Mouse (Mus musculus): Measurements from ENCODE around the gene Ankrd63. TPM values are rescaled to one million over a fixed set of nuclear protein-coding genes. Genes with fewer than 3 reads are reported as not detected.
"Not testable (repeated sequence)": the region's sequence is repeated elsewhere in the genome, so short reads cannot be mapped to it uniquely, and the experiment has no call there.

The Ankrd63 gene
- polyA plus RNA-seq, 1 experiment from 2014 or later: 0.06 TPM

DNA sequence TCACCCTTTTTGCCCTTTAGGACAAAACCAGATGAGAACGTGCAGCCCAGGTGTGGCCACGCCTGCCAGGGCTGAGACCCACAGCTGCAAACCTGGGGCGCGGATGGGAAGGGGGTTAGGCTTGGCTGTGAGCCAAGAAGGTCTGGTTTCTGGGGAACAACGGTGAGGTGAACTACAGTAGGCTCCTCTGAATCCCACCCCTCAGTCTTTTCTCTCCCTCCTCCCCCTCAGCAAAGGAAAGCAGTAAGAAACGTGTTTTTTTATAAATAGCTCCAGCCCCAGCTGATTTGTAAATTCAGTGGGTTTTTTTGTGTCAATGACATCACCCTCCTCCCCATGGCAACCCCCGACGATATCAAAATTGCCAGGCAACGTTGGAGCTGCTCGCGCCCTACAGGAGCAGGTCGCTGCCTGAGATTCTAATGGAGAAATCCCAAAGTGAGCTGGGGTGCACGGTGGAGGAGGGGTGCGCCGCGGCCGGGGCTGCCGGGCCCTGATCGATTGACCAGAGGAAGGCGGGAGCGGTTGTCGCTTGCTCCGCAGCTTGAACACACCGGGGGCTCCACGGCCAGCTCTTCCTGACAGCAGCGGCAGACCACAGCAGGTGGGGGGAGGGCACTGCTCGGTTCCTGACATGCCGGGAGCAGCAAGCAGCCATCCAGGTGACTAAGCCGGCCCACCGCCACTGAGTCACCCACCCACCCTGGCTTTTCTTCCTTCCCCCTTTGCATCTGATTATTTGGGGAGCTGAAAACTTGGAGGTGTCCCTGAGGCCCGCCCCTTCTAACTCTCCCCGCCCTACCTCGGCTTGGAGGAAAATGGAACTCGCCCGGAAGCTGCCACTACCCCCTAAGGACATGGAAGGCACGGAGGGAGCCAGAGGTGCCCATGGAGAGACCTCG is 40.6 kb downstream of the Ankrd63 start, which contains the start of gene Pak6:
TSS of gene Pak6 (plus strand) at position 402 of the 902 bp plus-strand sequence.
- H3K36me3 ChIP-seq (ENCODE audit: control insufficient read depth, insufficient read depth, low read length): no peaks in the 10 kb centered on the region
- no peaks in the 10 kb centered on the region for H3K27me3 ChIP-seq (ENCODE audit: control insufficient read depth, insufficient read depth, low read length)
- H3K9me3 ChIP-seq (replicated peaks; ENCODE audit: control insufficient read depth, low read length): no peaks in the 10 kb centered on the region
- peak within 1 kb of the TSS; percentile 67 for H3K9ac ChIP-seq (ENCODE audit: low read length)
- WGBS: 4% methylated on average over 37 of the region's 37 CpGs
- H3K27ac ChIP-seq (ENCODE audit: low read length): peak within 1 kb of the TSS; percentile 84
- no peak for ATAC-seq (ENCODE audit: insufficient read depth, low FRiP score)
- H3K4me1 ChIP-seq (ENCODE audit: control insufficient read depth, insufficient read depth, low read length): peaks cover 36% of the 10 kb centered on the region
- peak within 1 kb of the TSS; percentile 47 for H3K4me3 ChIP-seq (replicated peaks; ENCODE audit: low read length)
- H3K4me2 ChIP-seq (ENCODE audit: low read depth, low read length): peak within 1 kb of the TSS; percentile 68

DNA sequence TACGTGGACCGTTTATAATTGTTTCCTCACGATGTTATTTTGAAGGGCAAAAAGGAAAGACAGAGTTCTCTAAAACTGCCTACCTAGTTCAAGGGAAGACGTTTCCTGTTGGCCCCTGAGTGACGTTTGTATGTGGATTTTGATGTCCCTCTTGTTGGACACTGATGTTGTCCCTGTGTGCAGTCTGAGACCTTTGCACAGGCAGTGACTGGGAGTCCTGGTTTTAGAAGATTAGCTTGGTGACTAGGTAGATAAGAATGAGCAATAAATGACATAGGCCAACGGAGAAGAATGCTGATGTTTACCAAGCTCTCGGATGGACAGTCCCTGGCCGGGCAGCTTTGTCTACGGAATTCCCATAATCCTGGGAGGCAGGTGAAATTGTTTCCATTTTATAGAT is 41.9 kb downstream of the Ankrd63 start:
- H3K36me3 ChIP-seq (ENCODE audit: control insufficient read depth, insufficient read depth, low read length): no peaks in the 10 kb centered on the region
- H3K27ac ChIP-seq (ENCODE audit: low read length): no peak overlapping the region
- H3K4me2 ChIP-seq (ENCODE audit: low read depth, low read length): no peak overlapping the region
- 61% methylated on average over 9 of the region's 9 CpGs for WGBS
- no peaks in the 10 kb centered on the region for H3K9me3 ChIP-seq (replicated peaks; ENCODE audit: control insufficient read depth, low read length)
- peaks cover 45% of the 10 kb centered on the region for H3K4me1 ChIP-seq (ENCODE audit: control insufficient read depth, insufficient read depth, low read length)
- H3K4me3 ChIP-seq (replicated peaks; ENCODE audit: low read length): no peak overlapping the region
- no peaks in the 10 kb centered on the region for H3K27me3 ChIP-seq (ENCODE audit: control insufficient read depth, insufficient read depth, low read length)
- no peak for ATAC-seq (ENCODE audit: insufficient read depth, low FRiP score)
- no peak overlapping the region for H3K9ac ChIP-seq (ENCODE audit: low read length)

DNA sequence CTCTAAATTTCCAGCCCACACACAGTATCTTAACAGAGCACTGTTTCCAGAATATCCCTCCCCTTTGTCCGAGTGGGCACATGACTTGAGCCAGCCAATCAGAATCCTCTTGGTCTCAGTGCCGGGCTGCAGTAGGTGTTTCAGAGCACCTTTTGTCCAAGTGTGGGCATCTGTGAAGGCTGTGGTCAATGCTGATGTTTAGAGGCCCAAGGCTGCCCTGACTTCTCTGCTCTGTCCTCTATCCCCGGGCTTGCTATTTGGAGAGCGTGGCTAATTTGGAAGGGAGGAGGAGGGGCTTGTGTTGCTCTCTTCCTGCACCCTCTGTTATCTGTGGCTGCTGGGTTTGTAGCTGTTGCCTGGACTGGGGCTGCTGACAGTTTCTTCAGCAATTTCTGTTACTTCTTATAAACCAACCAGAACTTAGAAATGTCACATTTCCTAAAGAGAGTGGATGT is 43.7 kb downstream of the Ankrd63 start:
- peak overlapping the region; percentile 73 for H3K9ac ChIP-seq (ENCODE audit: low read length)
- peaks cover 53% of the 10 kb centered on the region for H3K4me1 ChIP-seq (ENCODE audit: control insufficient read depth, insufficient read depth, low read length)
- peak overlapping the region; percentile 64 for H3K4me2 ChIP-seq (ENCODE audit: low read depth, low read length)
- peak overlapping the region; percentile 61 for H3K27ac ChIP-seq (ENCODE audit: low read length)
- peak; percentile 44; the same call in 1 of the 2 replicates for ATAC-seq (ENCODE audit: insufficient read depth, low FRiP score)
- no peaks in the 10 kb centered on the region for H3K36me3 ChIP-seq (ENCODE audit: control insufficient read depth, insufficient read depth, low read length)
- H3K9me3 ChIP-seq (replicated peaks; ENCODE audit: control insufficient read depth, low read length): no peaks in the 10 kb centered on the region
- no peaks in the 10 kb centered on the region for H3K27me3 ChIP-seq (ENCODE audit: control insufficient read depth, insufficient read depth, low read length)
- WGBS: 8% methylated on average over 4 of the region's 4 CpGs
- H3K4me3 ChIP-seq (replicated peaks; ENCODE audit: low read length): peak overlapping the region; percentile 52

DNA sequence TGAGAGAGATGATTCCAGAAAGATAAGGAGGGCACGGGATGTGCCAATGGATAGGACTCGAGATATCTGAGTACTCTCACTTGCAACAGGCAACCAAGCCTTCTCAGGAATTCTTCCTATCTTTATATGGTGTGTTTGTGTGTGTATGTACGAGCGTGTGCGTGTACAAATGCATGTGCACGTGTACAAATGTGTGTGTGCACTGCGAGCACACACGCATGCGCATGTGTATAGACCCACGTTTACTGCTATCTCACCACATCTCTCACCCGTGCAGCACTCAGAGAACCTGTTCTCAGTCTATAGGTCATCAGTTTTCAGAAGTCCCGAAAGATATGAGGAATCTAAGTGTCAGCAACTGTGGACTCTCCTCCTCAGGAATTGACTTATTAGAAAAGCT is 44.3 kb downstream of the Ankrd63 start:
- ATAC-seq (ENCODE audit: insufficient read depth, low FRiP score): no peak
- peak overlapping the region; percentile 12; the same call in 1 of the 2 replicates for H3K9ac ChIP-seq (ENCODE audit: low read length)
- H3K36me3 ChIP-seq (ENCODE audit: control insufficient read depth, insufficient read depth, low read length): no peaks in the 10 kb centered on the region
- H3K4me1 ChIP-seq (ENCODE audit: control insufficient read depth, insufficient read depth, low read length): peaks cover 51% of the 10 kb centered on the region
- peak overlapping the region; percentile 61 for H3K27ac ChIP-seq (ENCODE audit: low read length)
- peak overlapping the region; percentile 64 for H3K4me2 ChIP-seq (ENCODE audit: low read depth, low read length)
- WGBS: 77% methylated on average over 12 of the region's 12 CpGs
- H3K9me3 ChIP-seq (replicated peaks; ENCODE audit: control insufficient read depth, low read length): no peaks in the 10 kb centered on the region
- H3K27me3 ChIP-seq (ENCODE audit: control insufficient read depth, insufficient read depth, low read length): no peaks in the 10 kb centered on the region
- no peak overlapping the region; the same call in 1 of the 2 replicates for H3K4me3 ChIP-seq (replicated peaks; ENCODE audit: low read length)

DNA sequence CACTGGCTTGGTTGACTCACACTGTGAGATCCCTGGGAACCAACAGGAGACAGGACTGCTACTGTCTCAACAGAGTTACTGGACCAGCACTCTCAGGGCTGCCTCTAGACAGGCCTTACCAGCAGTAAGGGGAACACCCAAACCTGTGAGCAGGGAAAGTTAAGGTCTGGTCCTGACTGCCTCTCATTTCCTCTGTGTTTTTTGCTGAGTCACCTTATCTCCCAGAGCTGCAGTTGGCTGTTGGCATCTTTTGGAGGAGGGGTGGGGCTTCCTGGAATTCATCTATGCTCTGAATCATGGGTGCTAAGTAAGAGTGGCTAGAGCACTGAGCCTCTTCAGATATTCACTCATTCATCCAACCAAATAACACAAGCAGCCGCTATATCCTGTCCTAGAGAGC is 44.7 kb downstream of the Ankrd63 start:
- Histone ChIP-seq H3K4me3 (replicated peaks; ENCODE audit: low read length) (no peak overlapping the region), H3K9me3 (replicated peaks; ENCODE audit: control insufficient read depth, low read length) (no peaks in the 10 kb centered on the region), H3K27me3 (ENCODE audit: control insufficient read depth, insufficient read depth, low read length) (no peaks in the 10 kb centered on the region), H3K4me1 (ENCODE audit: control insufficient read depth, insufficient read depth, low read length) (peaks cover 47% of the 10 kb centered on the region), H3K4me2 (ENCODE audit: low read depth, low read length) (0 out of 2 replicates have a peak overlapping the region, but pooled peaks have one; percentile 6), H3K27ac (ENCODE audit: low read length) (peak overlapping the region; percentile 71), H3K9ac (ENCODE audit: low read length) (no peak overlapping the region), H3K36me3 (ENCODE audit: control insufficient read depth, insufficient read depth, low read length) (no peaks in the 10 kb centered on the region)
- 50% methylated on average over 1 of the region's 1 CpGs for WGBS
- no peak for ATAC-seq (ENCODE audit: insufficient read depth, low FRiP score)

DNA sequence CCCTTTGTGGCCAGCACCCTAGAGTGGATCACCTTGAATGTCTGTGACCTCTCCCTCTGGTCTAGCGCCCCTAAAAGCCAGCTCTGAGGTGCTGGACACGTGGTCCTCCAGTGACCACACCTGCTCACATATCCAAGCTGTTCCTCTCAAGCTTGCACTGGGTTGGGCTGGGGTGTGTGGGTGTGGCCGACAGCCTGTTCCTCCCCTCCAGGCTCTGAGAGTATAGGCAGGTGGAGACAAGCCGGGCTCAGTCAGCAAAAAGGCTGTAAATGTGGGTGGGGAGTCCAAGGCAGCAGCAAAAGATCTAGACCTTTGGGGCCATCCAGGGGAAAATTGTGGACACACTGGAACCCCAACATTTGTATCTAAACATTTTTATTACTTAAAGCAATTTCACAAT is 45.3 kb downstream of the Ankrd63 start:
- Histone ChIP-seq H3K27ac (ENCODE audit: low read length) (peak overlapping the region; percentile 71), H3K4me3 (replicated peaks; ENCODE audit: low read length) (no peak overlapping the region), H3K36me3 (ENCODE audit: control insufficient read depth, insufficient read depth, low read length) (no peaks in the 10 kb centered on the region), H3K4me1 (ENCODE audit: control insufficient read depth, insufficient read depth, low read length) (peaks cover 42% of the 10 kb centered on the region), H3K9ac (ENCODE audit: low read length) (no peak overlapping the region), H3K27me3 (ENCODE audit: control insufficient read depth, insufficient read depth, low read length) (no peaks in the 10 kb centered on the region), H3K9me3 (replicated peaks; ENCODE audit: control insufficient read depth, low read length) (no peaks in the 10 kb centered on the region), H3K4me2 (ENCODE audit: low read depth, low read length) (0 out of 2 replicates have a peak overlapping the region, but pooled peaks have one; percentile 6)
- ATAC-seq (ENCODE audit: insufficient read depth, low FRiP score): peak; percentile 89; the same call in 1 of the 2 replicates
- WGBS: 31% methylated on average over 4 of the region's 4 CpGs

DNA sequence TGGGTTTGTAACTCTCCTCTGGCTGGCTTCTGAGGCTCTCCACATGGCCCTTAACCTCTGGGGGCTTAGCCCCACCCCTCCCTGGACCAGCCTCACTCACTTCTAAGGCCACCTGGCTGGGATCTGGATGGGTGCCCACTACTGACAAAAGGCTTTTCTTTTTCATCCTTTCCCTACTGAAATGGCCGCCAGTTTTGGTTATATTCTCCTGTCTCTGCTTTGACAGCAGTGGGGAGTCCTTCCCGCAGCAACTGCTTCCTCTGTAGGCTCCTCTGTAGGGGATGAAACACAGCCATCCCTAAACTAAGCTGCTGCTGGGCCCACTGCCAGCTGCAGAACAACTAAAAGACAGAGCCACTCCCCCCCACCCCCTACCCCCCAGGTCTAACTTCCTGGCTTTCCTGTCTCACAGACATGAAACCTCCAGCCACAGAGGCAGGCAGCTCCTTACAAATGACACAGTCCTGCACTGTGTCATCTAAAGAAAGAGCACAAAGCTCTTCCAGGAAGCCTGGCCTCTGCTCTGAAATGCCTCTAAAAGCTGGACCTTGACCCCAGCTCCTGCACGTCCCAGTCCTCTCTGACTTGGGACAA is 47.0 kb downstream of the Ankrd63 start:
- ATAC-seq (ENCODE audit: insufficient read depth, low FRiP score): peak; percentile 35; the same call in 1 of the 2 replicates
- H3K36me3 ChIP-seq (ENCODE audit: control insufficient read depth, insufficient read depth, low read length): no peaks in the 10 kb centered on the region
- peaks cover 33% of the 10 kb centered on the region for H3K4me1 ChIP-seq (ENCODE audit: control insufficient read depth, insufficient read depth, low read length)
- H3K9ac ChIP-seq (ENCODE audit: low read length): peak overlapping the region; percentile 20; the same call in 1 of the 2 replicates
- 16% methylated on average over 3 of the region's 3 CpGs for WGBS
- H3K4me3 ChIP-seq (replicated peaks; ENCODE audit: low read length): no peak overlapping the region
- no peaks in the 10 kb centered on the region for H3K27me3 ChIP-seq (ENCODE audit: control insufficient read depth, insufficient read depth, low read length)
- H3K9me3 ChIP-seq (replicated peaks; ENCODE audit: control insufficient read depth, low read length): no peaks in the 10 kb centered on the region
- peak overlapping the region; percentile 66 for H3K27ac ChIP-seq (ENCODE audit: low read length)
- H3K4me2 ChIP-seq (ENCODE audit: low read depth, low read length): no peak overlapping the region

DNA sequence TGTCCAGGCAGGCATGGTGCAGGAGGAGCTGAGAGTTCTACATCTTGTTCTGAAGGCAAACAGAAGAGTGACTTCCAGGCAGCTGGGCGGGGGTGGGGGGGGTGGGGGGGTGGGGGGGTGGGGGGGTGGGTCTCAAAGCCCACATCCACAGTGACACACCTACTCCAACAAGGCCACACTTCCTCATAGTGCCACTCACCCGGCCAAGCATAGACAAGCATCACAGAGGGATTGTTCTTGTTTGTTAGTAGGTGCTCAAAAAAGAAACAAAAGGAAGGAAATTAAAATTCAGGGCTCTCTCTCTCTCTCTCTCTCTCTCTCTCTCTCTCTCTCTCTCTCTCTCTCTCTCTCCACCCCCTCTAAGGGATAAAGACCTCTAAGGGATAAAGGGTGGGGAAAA is 53.1 kb downstream of the Ankrd63 start:
- not testable (repeated sequence) for H3K4me2 ChIP-seq (ENCODE audit: low read depth, low read length); H3K27ac ChIP-seq (ENCODE audit: low read length); H3K9me3 ChIP-seq (replicated peaks; ENCODE audit: control insufficient read depth, low read length); H3K4me3 ChIP-seq (replicated peaks; ENCODE audit: low read length); H3K27me3 ChIP-seq (ENCODE audit: control insufficient read depth, insufficient read depth, low read length); H3K36me3 ChIP-seq (ENCODE audit: control insufficient read depth, insufficient read depth, low read length); H3K4me1 ChIP-seq (ENCODE audit: control insufficient read depth, insufficient read depth, low read length); ATAC-seq (ENCODE audit: insufficient read depth, low FRiP score); H3K9ac ChIP-seq (ENCODE audit: low read length)
- WGBS: 42% methylated on average over 2 of the region's 2 CpGs

Measured in stomach, embryonic 16.5 days (tissue).